Mouse (Mus musculus): Measurements from ENCODE around the gene Ppat. TPM values are rescaled to one million over a fixed set of nuclear protein-coding genes. Genes with fewer than 3 reads are reported as not detected.
"Not testable (repeated sequence)": the region's sequence is repeated elsewhere in the genome, so short reads cannot be mapped to it uniquely, and the experiment has no call there.

Gene Ppat
- polyA plus RNA-seq, 1 experiment from 2014 or later, result 38.7 TPM

GRCm38 (mm10) chr5:76973488-76973887 is 22.1 kb upstream of the Ppat start:
- peaks cover 14% of the 10 kb centered on the region for H3K4me1 ChIP-seq (ENCODE audit: control insufficient read depth, insufficient read depth, low read length)
- no peaks in the 10 kb centered on the region for H3K9me3 ChIP-seq (replicated peaks; ENCODE audit: control insufficient read depth, low read length)
- H3K4me2 ChIP-seq, result peak overlapping the region; percentile 94
- H3K27ac ChIP-seq (ENCODE audit: low read depth, low read length), result no peak overlapping the region
- no peak overlapping the region; the same call in 1 of the 2 replicates for H3K9ac ChIP-seq (ENCODE audit: low read depth, low read length)
- H3K4me3 ChIP-seq (ENCODE audit: low read depth, low read length), result peak overlapping the region; percentile 96
- peaks cover 8% of the 10 kb centered on the region for H3K36me3 ChIP-seq (ENCODE audit: control insufficient read depth, insufficient read depth, low read length)
- 60% methylated on average over 3 of the region's 3 CpGs for WGBS (ENCODE audit: insufficient replicate concordance)
- no peak for ATAC-seq (replicated peaks; ENCODE audit: insufficient number of reproducible peaks, low FRiP score, low TSS enrichment)
- no peaks in the 10 kb centered on the region for H3K27me3 ChIP-seq (ENCODE audit: control insufficient read depth, insufficient read depth, low read length)

DNA sequence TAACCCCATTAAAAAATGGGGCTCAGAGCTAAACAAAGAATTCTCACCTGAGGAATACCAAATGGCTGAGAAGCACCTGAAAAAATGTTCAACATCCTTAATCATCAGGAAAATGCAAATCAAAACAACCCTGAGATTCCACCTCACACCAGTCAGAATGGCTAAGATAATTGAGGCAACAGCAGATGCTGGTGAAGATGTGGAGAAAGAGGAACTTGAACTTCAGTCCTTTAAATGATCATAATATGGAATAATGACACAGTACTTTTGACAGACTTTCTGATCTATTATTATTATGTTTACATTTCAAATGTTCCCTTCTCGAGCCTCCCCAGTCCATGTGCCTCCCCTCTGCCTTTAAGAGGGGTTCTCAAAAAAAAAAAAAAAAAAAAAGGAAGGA is 19.7 kb upstream of the Ppat start:
- not testable (repeated sequence) for H3K27me3 ChIP-seq (ENCODE audit: control insufficient read depth, insufficient read depth, low read length); H3K9me3 ChIP-seq (replicated peaks; ENCODE audit: control insufficient read depth, low read length); H3K27ac ChIP-seq (ENCODE audit: low read depth, low read length); H3K4me2 ChIP-seq; H3K4me3 ChIP-seq (ENCODE audit: low read depth, low read length); H3K9ac ChIP-seq (ENCODE audit: low read depth, low read length); ATAC-seq (replicated peaks; ENCODE audit: insufficient number of reproducible peaks, low FRiP score, low TSS enrichment)
- WGBS (ENCODE audit: insufficient replicate concordance), result 77% methylated on average over 1 of the region's 1 CpGs
- Histone ChIP-seq H3K36me3 (ENCODE audit: control insufficient read depth, insufficient read depth, low read length) (peaks cover 11% of the 10 kb centered on the region), H3K4me1 (ENCODE audit: control insufficient read depth, insufficient read depth, low read length) (peaks cover 14% of the 10 kb centered on the region)

DNA sequence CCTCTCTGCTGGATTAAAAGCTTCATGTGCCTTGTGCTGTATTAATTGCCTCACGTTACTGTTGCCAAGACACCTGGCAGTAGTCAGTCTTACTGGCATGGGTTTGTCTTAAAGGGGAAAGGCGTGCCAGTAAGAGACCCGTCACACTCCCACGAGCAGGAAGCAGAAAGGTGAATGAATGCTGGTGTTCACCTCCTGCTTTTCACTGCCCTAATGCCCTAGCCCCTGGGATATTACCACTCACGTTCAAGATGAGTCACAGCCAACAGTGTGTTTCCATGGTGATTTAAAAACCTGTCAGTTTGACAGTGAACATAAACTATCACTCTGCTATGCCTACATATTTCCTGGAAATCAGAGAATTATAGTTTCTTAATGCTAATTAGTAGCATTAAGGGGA is 17.9 kb upstream of the Ppat start:
- no peak for ATAC-seq (replicated peaks; ENCODE audit: insufficient number of reproducible peaks, low FRiP score, low TSS enrichment)
- no peak overlapping the region for H3K4me2 ChIP-seq
- H3K36me3 ChIP-seq (ENCODE audit: control insufficient read depth, insufficient read depth, low read length), result peaks cover 18% of the 10 kb centered on the region
- no peaks in the 10 kb centered on the region for H3K9me3 ChIP-seq (replicated peaks; ENCODE audit: control insufficient read depth, low read length)
- no peak overlapping the region for H3K9ac ChIP-seq (ENCODE audit: low read depth, low read length)
- no peak overlapping the region for H3K4me3 ChIP-seq (ENCODE audit: low read depth, low read length)
- no peaks in the 10 kb centered on the region for H3K27me3 ChIP-seq (ENCODE audit: control insufficient read depth, insufficient read depth, low read length)
- H3K27ac ChIP-seq (ENCODE audit: low read depth, low read length), result no peak overlapping the region
- H3K4me1 ChIP-seq (ENCODE audit: control insufficient read depth, insufficient read depth, low read length), result peaks cover 7% of the 10 kb centered on the region
- 75% methylated on average over 5 of the region's 5 CpGs for WGBS (ENCODE audit: insufficient replicate concordance)

- Histone ChIP-seq H3K4me2 (no peak overlapping the region), H3K27ac (ENCODE audit: low read depth, low read length) (no peak overlapping the region), H3K36me3 (ENCODE audit: control insufficient read depth, insufficient read depth, low read length) (peaks cover 38% of the 10 kb centered on the region), H3K9me3 (replicated peaks; ENCODE audit: control insufficient read depth, low read length) (no peaks in the 10 kb centered on the region), H3K9ac (ENCODE audit: low read depth, low read length) (no peak overlapping the region), H3K4me1 (ENCODE audit: control insufficient read depth, insufficient read depth, low read length) (no peaks in the 10 kb centered on the region), H3K27me3 (ENCODE audit: control insufficient read depth, insufficient read depth, low read length) (no peaks in the 10 kb centered on the region), H3K4me3 (ENCODE audit: low read depth, low read length) (no peak overlapping the region)
- WGBS (ENCODE audit: insufficient replicate concordance), result 95% methylated on average over 3 of the region's 3 CpGs
- no peak for ATAC-seq (replicated peaks; ENCODE audit: insufficient number of reproducible peaks, low FRiP score, low TSS enrichment)
Observed at GRCm38 (mm10) chr5:76964651-76965050, 13.3 kb upstream of the Ppat start.

- H3K4me1 ChIP-seq (ENCODE audit: control insufficient read depth, insufficient read depth, low read length), result no peaks in the 10 kb centered on the region
- 81% methylated on average over 11 of the region's 11 CpGs for WGBS (ENCODE audit: insufficient replicate concordance)
- no peak overlapping the region for H3K9ac ChIP-seq (ENCODE audit: low read depth, low read length)
- no peaks in the 10 kb centered on the region for H3K9me3 ChIP-seq (replicated peaks; ENCODE audit: control insufficient read depth, low read length)
- H3K27ac ChIP-seq (ENCODE audit: low read depth, low read length), result no peak overlapping the region
- H3K27me3 ChIP-seq (ENCODE audit: control insufficient read depth, insufficient read depth, low read length), result no peaks in the 10 kb centered on the region
- ATAC-seq (replicated peaks; ENCODE audit: insufficient number of reproducible peaks, low FRiP score, low TSS enrichment), result no peak
- no peak overlapping the region for H3K4me2 ChIP-seq
- H3K36me3 ChIP-seq (ENCODE audit: control insufficient read depth, insufficient read depth, low read length), result peaks cover 41% of the 10 kb centered on the region
- H3K4me3 ChIP-seq (ENCODE audit: low read depth, low read length), result no peak overlapping the region
Observed at GRCm38 (mm10) chr5:76962545-76962944, 11.2 kb upstream of the Ppat start.

- no peak overlapping the region for H3K4me3 ChIP-seq (ENCODE audit: low read depth, low read length)
- H3K27ac ChIP-seq (ENCODE audit: low read depth, low read length), result no peak overlapping the region
- no peaks in the 10 kb centered on the region for H3K9me3 ChIP-seq (replicated peaks; ENCODE audit: control insufficient read depth, low read length)
- H3K4me1 ChIP-seq (ENCODE audit: control insufficient read depth, insufficient read depth, low read length), result peaks cover 3% of the 10 kb centered on the region; the same call in 1 of the 2 replicates
- H3K36me3 ChIP-seq (ENCODE audit: control insufficient read depth, insufficient read depth, low read length), result peaks cover 45% of the 10 kb centered on the region
- no peak overlapping the region for H3K9ac ChIP-seq (ENCODE audit: low read depth, low read length)
- H3K4me2 ChIP-seq, result no peak overlapping the region
- no peak for ATAC-seq (replicated peaks; ENCODE audit: insufficient number of reproducible peaks, low FRiP score, low TSS enrichment)
- 88% methylated on average over 5 of the region's 5 CpGs for WGBS (ENCODE audit: insufficient replicate concordance)
- no peaks in the 10 kb centered on the region for H3K27me3 ChIP-seq (ENCODE audit: control insufficient read depth, insufficient read depth, low read length)
Observed at GRCm38 (mm10) chr5:76959587-76959986, 8.2 kb upstream of the Ppat start.

GRCm38 (mm10) chr5:76957954-76958353 is 6.6 kb upstream of the Ppat start:
- peaks cover 35% of the 10 kb centered on the region for H3K36me3 ChIP-seq (ENCODE audit: control insufficient read depth, insufficient read depth, low read length)
- peaks cover 9% of the 10 kb centered on the region for H3K4me1 ChIP-seq (ENCODE audit: control insufficient read depth, insufficient read depth, low read length)
- H3K27ac ChIP-seq (ENCODE audit: low read depth, low read length), result no peak overlapping the region
- H3K27me3 ChIP-seq (ENCODE audit: control insufficient read depth, insufficient read depth, low read length), result no peaks in the 10 kb centered on the region
- no peak overlapping the region for H3K9ac ChIP-seq (ENCODE audit: low read depth, low read length)
- no peaks in the 10 kb centered on the region for H3K9me3 ChIP-seq (replicated peaks; ENCODE audit: control insufficient read depth, low read length)
- H3K4me3 ChIP-seq (ENCODE audit: low read depth, low read length), result no peak overlapping the region
- H3K4me2 ChIP-seq, result no peak overlapping the region
- 83% methylated on average over 1 of the region's 1 CpGs for WGBS (ENCODE audit: insufficient replicate concordance)
- no peak for ATAC-seq (replicated peaks; ENCODE audit: insufficient number of reproducible peaks, low FRiP score, low TSS enrichment)

GRCm38 (mm10) chr5:76955474-76955873 is 4.1 kb upstream of the Ppat start:
- Histone ChIP-seq H3K4me2 (no peak overlapping the region), H3K9me3 (replicated peaks; ENCODE audit: control insufficient read depth, low read length) (no peaks in the 10 kb centered on the region), H3K4me1 (ENCODE audit: control insufficient read depth, insufficient read depth, low read length) (peaks cover 14% of the 10 kb centered on the region), H3K27ac (ENCODE audit: low read depth, low read length) (no peak overlapping the region), H3K4me3 (ENCODE audit: low read depth, low read length) (no peak overlapping the region), H3K27me3 (ENCODE audit: control insufficient read depth, insufficient read depth, low read length) (no peaks in the 10 kb centered on the region), H3K9ac (ENCODE audit: low read depth, low read length) (no peak overlapping the region; the same call in 1 of the 2 replicates), H3K36me3 (ENCODE audit: control insufficient read depth, insufficient read depth, low read length) (peaks cover 26% of the 10 kb centered on the region)
- 71% methylated on average over 4 of the region's 4 CpGs for WGBS (ENCODE audit: insufficient replicate concordance)
- ATAC-seq (replicated peaks; ENCODE audit: insufficient number of reproducible peaks, low FRiP score, low TSS enrichment), result no peak

DNA sequence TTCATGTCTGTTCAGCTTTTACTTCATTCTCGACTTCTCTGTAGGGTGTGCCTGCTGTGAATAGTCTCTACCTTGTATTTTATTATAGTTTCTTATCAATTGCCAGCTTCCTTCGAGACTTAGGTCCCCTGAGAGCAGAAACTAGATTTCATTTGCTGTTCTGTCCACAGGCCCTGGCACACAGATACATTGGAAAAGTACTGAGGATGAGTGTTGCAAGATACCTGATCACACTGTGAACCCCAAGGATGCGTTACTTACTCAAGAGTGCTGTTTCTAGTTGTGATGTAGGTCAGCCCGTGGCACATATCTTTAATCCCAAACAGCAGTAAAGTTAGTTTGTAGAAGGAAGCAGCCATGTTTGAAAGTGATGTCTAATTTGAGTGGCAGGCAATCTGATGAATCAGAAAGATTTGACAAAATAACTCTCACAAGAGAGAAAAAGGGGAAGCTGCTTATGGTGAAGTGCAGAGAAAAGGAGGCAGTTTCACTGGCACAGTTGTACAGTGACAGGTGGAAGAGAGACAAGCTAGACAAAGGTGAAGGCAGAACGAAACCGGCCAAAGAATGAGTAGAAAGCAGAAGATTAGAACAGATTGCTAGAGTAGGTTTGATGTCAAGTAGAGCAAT is 3.0 kb upstream of the Ppat start:
- WGBS (ENCODE audit: insufficient replicate concordance), result 80% methylated on average over 6 of the region's 6 CpGs
- Histone ChIP-seq H3K4me3 (ENCODE audit: low read depth, low read length) (no peak overlapping the region), H3K36me3 (ENCODE audit: control insufficient read depth, insufficient read depth, low read length) (peaks cover 24% of the 10 kb centered on the region), H3K27ac (ENCODE audit: low read depth, low read length) (no peak overlapping the region), H3K9me3 (replicated peaks; ENCODE audit: control insufficient read depth, low read length) (no peaks in the 10 kb centered on the region), H3K27me3 (ENCODE audit: control insufficient read depth, insufficient read depth, low read length) (no peaks in the 10 kb centered on the region), H3K9ac (ENCODE audit: low read depth, low read length) (no peak overlapping the region), H3K4me1 (ENCODE audit: control insufficient read depth, insufficient read depth, low read length) (peaks cover 21% of the 10 kb centered on the region), H3K4me2 (no peak overlapping the region)
- no peak for ATAC-seq (replicated peaks; ENCODE audit: insufficient number of reproducible peaks, low FRiP score, low TSS enrichment)
